Mouse (Mus musculus) layer of hippocampus, adult 2 months (tissue): ENCODE results near the gene Cblb. TPM values are rescaled to one million over a fixed set of nuclear protein-coding genes. Genes with fewer than 3 reads are reported as not detected.

Experiments used
- DNase-seq, 2 experiments: peaks; one replicate each; pipeline ENCODE4 v3.0.0; 2022; ENCODE audit warnings: low spot score in 2 of 2
- H3K27ac ChIP-seq: fragments of 200-600 bp; 2 replicates; pipeline ENCODE4 v1.8.1; 2022
- H3K4me3 ChIP-seq: fragments of 200-600 bp; 2 replicates; pipeline ENCODE4 v1.8.1; 2022; ENCODE audit warnings: mild to moderate bottlenecking
- CTCF ChIP-seq: fragments of 200-600 bp; conservative IDR thresholded peaks from 2 replicates; pipeline ENCODE4 v1.8.1; 2022; ENCODE audit warnings: antibody characterized with exemption, mild to moderate bottlenecking, moderate library complexity
- total RNA-seq, 2 experiments: library from RNA; stranded (reverse); gene quantifications; 2 replicates each; pipeline ENCODE4 v1.2.3; 2021

The Cblb gene
- total RNA-seq, 2 experiments from 2014 or later: 38.6 to 40.0 TPM

DNA sequence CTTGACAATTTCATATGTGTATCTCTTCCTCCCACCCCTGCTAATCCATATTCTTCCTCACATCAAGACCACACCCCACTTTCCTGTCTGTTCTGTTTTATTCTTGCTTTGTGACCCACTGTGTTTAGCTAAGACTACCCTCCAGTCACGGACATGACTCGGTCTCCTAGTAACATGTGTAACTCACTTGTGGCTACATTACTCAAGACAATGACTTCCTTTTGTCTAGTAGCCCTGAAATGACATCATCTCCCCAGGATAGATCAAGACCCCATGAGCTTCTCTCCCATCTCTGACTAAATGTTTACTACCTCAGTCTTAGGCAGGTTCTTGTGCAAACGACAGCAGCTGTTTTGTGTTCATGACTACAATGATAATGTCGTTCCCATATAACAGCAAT is 191.9 kb downstream of the Cblb start:
- TF ChIP-seq CTCF: no peak
- H3K27ac ChIP-seq: no peak overlapping the region

DNA sequence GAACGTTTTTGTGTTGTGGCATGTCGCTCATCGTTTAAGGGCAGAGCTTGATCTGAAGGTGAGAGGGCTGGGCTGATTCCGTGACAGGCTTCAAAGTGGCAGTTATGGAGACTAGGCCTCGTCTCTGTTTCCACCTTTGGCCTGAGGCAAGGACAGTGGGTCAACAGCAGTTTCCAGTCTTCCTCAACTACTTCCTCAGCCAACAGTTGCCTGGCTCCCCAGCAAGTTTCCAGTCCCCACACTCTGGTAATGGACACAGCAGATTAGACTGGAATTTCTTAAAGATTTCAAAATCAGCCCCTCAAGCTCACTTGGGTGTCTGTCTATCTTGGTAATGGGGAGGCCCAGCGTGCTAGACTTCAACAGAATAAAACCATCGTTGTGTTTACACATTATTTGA is 198.4 kb downstream of the Cblb start:
- TF ChIP-seq CTCF: no peak
- Histone ChIP-seq H3K4me3 (no peak overlapping the region), H3K27ac (no peak overlapping the region)
- no peak for DNase-seq

More for the DNA sequence above, 191.9 kb downstream of the Cblb start:
- H3K4me3 ChIP-seq: no peak overlapping the region
- no peak for DNase-seq

DNA sequence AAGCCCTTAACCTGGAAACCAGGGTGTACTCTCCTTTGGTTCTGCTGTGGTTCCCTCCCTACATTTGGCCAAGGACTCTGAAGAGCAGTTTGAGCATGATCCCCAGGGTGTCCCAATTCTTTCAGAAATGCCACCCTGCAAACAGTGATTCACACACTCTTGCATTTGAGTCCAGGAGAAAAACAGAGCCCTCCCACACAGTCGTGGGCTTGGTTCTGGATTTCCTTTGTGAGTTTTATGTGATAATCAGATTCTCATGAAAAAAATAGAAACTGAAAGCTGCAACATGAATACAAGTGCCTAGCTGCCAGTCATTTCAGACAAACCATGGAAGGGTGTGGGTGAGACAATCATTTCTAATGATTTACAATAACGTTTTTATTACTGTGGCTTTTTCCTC is 198.9 kb downstream of the Cblb start:
- DNase-seq: peak; percentile 18 to 21
- TF ChIP-seq CTCF: no peak
- Histone ChIP-seq H3K4me3 (no peak overlapping the region), H3K27ac (no peak overlapping the region)

DNA sequence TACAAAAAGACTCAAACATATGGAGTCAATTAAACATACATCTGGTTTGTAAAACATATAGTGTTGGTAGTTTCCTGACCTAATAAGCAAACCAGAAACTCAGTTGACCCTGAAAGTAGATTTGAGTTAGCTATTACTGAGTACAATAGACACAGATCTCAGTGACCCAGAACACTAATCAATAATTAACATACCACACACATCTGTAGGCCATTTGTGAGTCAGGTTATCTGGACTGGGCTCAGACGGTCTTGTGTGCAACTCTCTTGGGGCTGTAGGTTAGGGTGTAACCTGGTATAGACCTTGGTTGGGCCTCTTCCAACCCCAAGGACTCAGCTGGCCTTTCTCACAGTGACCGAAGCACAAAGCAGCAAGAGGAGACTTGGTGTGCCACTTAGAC is 211.1 kb downstream of the Cblb start:
- no peak overlapping the region for H3K4me3 ChIP-seq

DNA sequence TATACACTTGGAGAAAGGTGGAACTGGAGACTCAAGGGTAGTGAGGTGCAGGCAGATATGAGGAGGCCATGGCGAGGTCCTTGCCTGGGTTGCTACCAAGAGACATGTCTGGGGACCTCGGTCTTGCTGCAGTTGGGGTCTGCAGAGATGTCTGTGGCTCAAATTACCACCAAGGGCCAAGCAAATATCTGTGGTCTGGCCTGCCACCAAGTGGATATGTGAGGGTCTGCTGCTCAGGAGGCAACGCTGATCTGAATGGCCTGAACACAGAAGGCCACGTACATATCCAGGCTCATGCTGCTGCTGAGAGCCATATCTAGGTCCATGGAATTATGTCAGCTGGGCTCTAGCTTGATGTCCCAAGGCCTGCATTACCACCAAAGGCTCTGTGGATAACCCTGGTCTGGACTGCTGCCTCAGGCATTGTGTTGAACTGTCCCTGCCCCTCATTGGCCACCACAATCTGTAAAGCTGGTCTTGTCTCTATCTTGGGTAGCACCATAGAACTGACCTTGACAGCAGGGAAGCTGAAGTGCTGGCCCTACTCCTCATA is 212.5 kb downstream of the Cblb start:
- no peak for DNase-seq
- no peak overlapping the region for H3K4me3 ChIP-seq
- no peak overlapping the region for H3K27ac ChIP-seq
- TF ChIP-seq CTCF: peak; percentile 52

More for the DNA sequence above, 211.1 kb downstream of the Cblb start:
- no peak for DNase-seq
- TF ChIP-seq CTCF: no peak
- no peak overlapping the region for H3K27ac ChIP-seq

DNA sequence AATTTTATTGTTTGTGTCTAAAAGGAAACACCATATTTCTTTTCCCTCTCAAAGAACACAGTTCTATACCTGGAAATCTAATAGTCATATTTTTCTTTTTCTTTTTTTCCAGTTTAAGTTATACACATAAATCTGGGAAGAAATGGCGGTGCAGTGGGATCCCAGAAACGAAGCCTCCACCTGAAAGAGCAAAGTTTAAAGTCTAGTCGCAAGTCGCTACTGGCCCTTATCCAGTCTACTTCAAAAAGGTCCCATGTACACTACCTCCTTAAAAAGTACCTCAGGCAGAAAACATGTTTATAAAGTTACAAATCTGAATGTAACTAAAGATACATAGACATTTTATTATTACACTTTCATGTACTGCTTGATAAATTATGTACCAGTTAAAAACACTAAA is 219.2 kb downstream of the Cblb start:
- Histone ChIP-seq H3K27ac (no peak overlapping the region), H3K4me3 (no peak overlapping the region)

DNA sequence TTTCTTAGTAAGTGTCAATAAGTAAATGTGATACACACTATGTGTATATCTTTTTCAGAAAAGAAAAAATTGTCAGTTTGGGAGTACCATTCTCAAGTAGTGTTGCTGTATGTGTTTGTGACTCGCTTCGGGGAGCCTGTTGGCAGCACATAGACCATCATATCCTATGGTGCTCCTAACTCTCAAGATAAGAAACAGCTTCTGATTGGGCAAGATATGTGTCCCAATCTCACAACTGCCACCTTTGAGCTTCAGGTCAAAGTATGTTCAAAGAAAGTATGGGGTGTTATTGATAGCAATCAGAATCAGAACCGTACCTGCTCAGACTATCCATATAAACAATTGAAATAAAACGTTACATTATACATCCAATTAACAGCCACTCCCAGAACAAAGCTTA is 219.9 kb downstream of the Cblb start:
- DNase-seq: no peak
- TF ChIP-seq CTCF: no peak
- Histone ChIP-seq H3K4me3 (no peak overlapping the region), H3K27ac (no peak overlapping the region)

More for the DNA sequence above, 219.2 kb downstream of the Cblb start:
- TF ChIP-seq CTCF: no peak
- DNase-seq: no peak
